Mouse (Mus musculus): Measurements from ENCODE around the gene Itgad.

The Itgad gene

GRCm38 (mm10) chr7:128180546-128180945 is 26.4 kb downstream of the Itgad start:
- no peak for DNase-seq

GRCm38 (mm10) chr7:128181691-128182090 is 27.5 kb downstream of the Itgad start:
- DNase-seq: no peak

GRCm38 (mm10) chr7:128201607-128202006 is 47.4 kb downstream of the Itgad start:
- DNase-seq: no peak

GRCm38 (mm10) chr7:128203071-128203470 is 48.9 kb downstream of the Itgad start:
- no peak for DNase-seq

- DNase-seq: no peak
Measured at GRCm38 (mm10) chr7:128204179-128204578, 50.0 kb downstream of the Itgad start.

- no peak for DNase-seq
Measured at GRCm38 (mm10) chr7:128205695-128206094, 51.5 kb downstream of the Itgad start.

GRCm38 (mm10) chr7:128206152-128206551 is 52.0 kb downstream of the Itgad start, which contains the start of gene Cox6a2:
Gene Cox6a2 (minus strand): TSS chr7:128206387.
- DNase-seq: no peak

- DNase-seq: peak; percentile 60
Measured at GRCm38 (mm10) chr7:128208187-128208586, 54.0 kb downstream of the Itgad start.

- no peak for DNase-seq
Measured at GRCm38 (mm10) chr7:128209826-128210225, 55.6 kb downstream of the Itgad start.

GRCm38 (mm10) chr7:128219952-128220351 is 65.8 kb downstream of the Itgad start:
- no peak for DNase-seq

- no peak for DNase-seq
Measured at GRCm38 (mm10) chr7:128220936-128221335, 66.8 kb downstream of the Itgad start.

GRCm38 (mm10) chr7:128231741-128232140 is 77.6 kb downstream of the Itgad start:
- DNase-seq: no peak

- no peak for DNase-seq
Measured at GRCm38 (mm10) chr7:128234796-128235195, 80.6 kb downstream of the Itgad start.

- DNase-seq: no peak
Measured at GRCm38 (mm10) chr7:128235481-128235880, 81.3 kb downstream of the Itgad start.

GRCm38 (mm10) chr7:128236426-128236825 is 82.2 kb downstream of the Itgad start:
- DNase-seq: no peak

- peak; percentile 79 for DNase-seq
Measured at GRCm38 (mm10) chr7:128236856-128237592, 82.8 kb downstream of the Itgad start, which contains the start of gene Armc5. Gene Armc5 (plus strand): TSS chr7:128237342.

GRCm38 (mm10) chr7:128237593-128237926 is 83.4 kb downstream of the Itgad start:
- DNase-seq: no peak

- peak; percentile 100 for DNase-seq
Measured at GRCm38 (mm10) chr7:128237927-128238778, 84.0 kb downstream of the Itgad start, which contains the start of gene 9130023H24Rik. Gene 9130023H24Rik (minus strand): TSS chr7:128238031.

GRCm38 (mm10) chr7:128238991-128239390 is 84.8 kb downstream of the Itgad start:
- DNase-seq: no peak

GRCm38 (mm10) chr7:128240131-128240784 is 86.1 kb downstream of the Itgad start:
- no peak for DNase-seq

- no peak for DNase-seq
Measured at GRCm38 (mm10) chr7:128242331-128242730, 88.2 kb downstream of the Itgad start.

GRCm38 (mm10) chr7:128243921-128244320 is 89.7 kb downstream of the Itgad start:
- DNase-seq: no peak

GRCm38 (mm10) chr7:128244410-128245025 is 90.3 kb downstream of the Itgad start:
- DNase-seq: no peak
